Mouse (Mus musculus) midbrain, embryonic 14.5 days (tissue): Measurements from ENCODE around the gene Limk1. TPM values are rescaled to one million over a fixed set of nuclear protein-coding genes. Genes with fewer than 3 reads are reported as not detected.

Experiments
- ATAC-seq: fragments of 200-750 bp; cut with Nextera tagmentation; 2 replicates; pipeline ENCODE4 v1.8.0; 2017; ENCODE audit warnings: moderate number of reproducible peaks, moderate library complexity; ENCODE audit not compliant: low FRiP score, low TSS enrichment
- DNase-seq: peaks from one replicate; pipeline ENCODE4 v3.0.0-alpha.2; 2015
- H3K27ac ChIP-seq: fragments of 300-500 bp; sonication (generic); replicated peaks from 2 replicates; pipeline ENCODE4 v1.5.1; 2014; ENCODE audit warnings: mild to moderate bottlenecking, low read depth, low read length, moderate library complexity
- H3K27me3 ChIP-seq: fragments of 300-500 bp; sonication (generic); 2 replicates; pipeline ENCODE4 v1.6.1; 2014; ENCODE audit warnings: low read length, control low read depth, mixed read lengths; ENCODE audit not compliant: control insufficient read depth, insufficient read depth
- H3K36me3 ChIP-seq: fragments of 300-500 bp; sonication (generic); 2 replicates; pipeline ENCODE4 v1.6.1; 2014; ENCODE audit warnings: low read length, control low read depth; ENCODE audit not compliant: control insufficient read depth, insufficient read depth
- H3K4me1 ChIP-seq: fragments of 300-500 bp; sonication (generic); 2 replicates; pipeline ENCODE4 v1.6.1; 2014; ENCODE audit warnings: mild to moderate bottlenecking, antibody characterized with exemption, low read length, control low read depth; ENCODE audit not compliant: control insufficient read depth, insufficient read depth
- H3K4me2 ChIP-seq: fragments of 300-500 bp; sonication (generic); 2 replicates; pipeline ENCODE4 v1.6.1; 2014; ENCODE audit warnings: mild to moderate bottlenecking, low read length, moderate library complexity
- H3K4me3 ChIP-seq: fragments of 300-500 bp; sonication (generic); replicated peaks from 2 replicates; pipeline ENCODE4 v1.5.1; 2014; ENCODE audit warnings: low read depth, low read length
- H3K9ac ChIP-seq: fragments of 300-500 bp; sonication (generic); replicated peaks from 2 replicates; pipeline ENCODE4 v1.6.1; 2014; ENCODE audit warnings: mild to moderate bottlenecking, low read length, moderate library complexity
- H3K9me3 ChIP-seq: fragments of 300-500 bp; sonication (generic); 2 replicates; pipeline ENCODE4 v1.6.1; 2016; ENCODE audit warnings: low read length, control low read depth, mixed read lengths; ENCODE audit not compliant: control insufficient read depth
- WGBS: fragments of 180-500 bp; shearing (Covaris S2); extraction: QIAGEN DNeasy Blood & Tissue Kit; methylation state at CpG from one replicate; pipeline ENCODE4 v1.1.7; 2014; 5-methylcytosine and 5-hydroxymethylcytosine counted together
- polyA plus RNA-seq: library from polyadenylated mRNA; unstranded; fragments of >200 nt; fragmentation: Nextera tagmentation; extraction: Ambion mirVana; gene quantifications from 2 replicates; pipeline ENCODE4 v1.2.1, GENCODE M21; 2014

Gene Limk1
- polyA plus RNA-seq, 1 experiment from 2014 or later, result 22.3 TPM

GRCm38 (mm10) chr5:134672611-134673010, 15.8 kb downstream of the Limk1 start:
- ATAC-seq (no peak), DNase-seq (no peak)
- no peak overlapping the region for H3K27ac ChIP-seq
- peaks cover 55% of the 10 kb centered on the region for H3K36me3 ChIP-seq
- peaks cover 16% of the 10 kb centered on the region for H3K4me1 ChIP-seq
- H3K9ac ChIP-seq, result no peak overlapping the region
- H3K4me2 ChIP-seq, result no peak overlapping the region
- H3K4me3 ChIP-seq, result no peak overlapping the region
- no peaks in the 10 kb centered on the region for H3K9me3 ChIP-seq
- no peaks in the 10 kb centered on the region for H3K27me3 ChIP-seq
- WGBS, result 94% methylated on average over 6 of the region's 6 CpGs

GRCm38 (mm10) chr5:134672198-134672516, 16.2 kb downstream of the Limk1 start:
- WGBS, result 68% methylated on average over 1 of the region's 1 CpGs
- Histone ChIP-seq H3K9ac (no peak overlapping the region; the same call in 1 of the 2 replicates), H3K27ac (peak overlapping the region; percentile 72), H3K9me3 (no peaks in the 10 kb centered on the region), H3K36me3 (peaks cover 57% of the 10 kb centered on the region), H3K4me2 (no peak overlapping the region), H3K4me3 (no peak overlapping the region), H3K4me1 (peaks cover 16% of the 10 kb centered on the region), H3K27me3 (no peaks in the 10 kb centered on the region)
- DNase-seq, result no peak
- ATAC-seq, result no peak

GRCm38 (mm10) chr5:134671335-134672197, 16.8 kb downstream of the Limk1 start:
- 44% methylated on average over 17 of the region's 17 CpGs for WGBS
- Histone ChIP-seq H3K4me3 (no peak overlapping the region), H3K4me1 (peaks cover 14% of the 10 kb centered on the region), H3K4me2 (no peak overlapping the region), H3K27ac (peak overlapping the region; percentile 72), H3K9ac (no peak overlapping the region; the same call in 1 of the 2 replicates), H3K9me3 (no peaks in the 10 kb centered on the region), H3K36me3 (peaks cover 63% of the 10 kb centered on the region), H3K27me3 (no peaks in the 10 kb centered on the region)
- DNase-seq (peak; percentile 44), ATAC-seq (no peak)

- WGBS, result 82% methylated on average over 20 of the region's 20 CpGs
- ATAC-seq, result no peak
- no peak overlapping the region for H3K4me3 ChIP-seq
- no peaks in the 10 kb centered on the region for H3K27me3 ChIP-seq
- H3K9ac ChIP-seq, result no peak overlapping the region
- H3K4me2 ChIP-seq, result no peak overlapping the region
- no peaks in the 10 kb centered on the region for H3K9me3 ChIP-seq
- no peak for DNase-seq
- H3K27ac ChIP-seq, result no peak overlapping the region
- no peaks in the 10 kb centered on the region for H3K4me1 ChIP-seq
- peaks cover 83% of the 10 kb centered on the region for H3K36me3 ChIP-seq
Observed at GRCm38 (mm10) chr5:134669001-134669708, 19.2 kb downstream of the Limk1 start.

- ATAC-seq (no peak), DNase-seq (peak; percentile 71)
- Histone ChIP-seq H3K36me3 (peaks cover 89% of the 10 kb centered on the region), H3K27ac (no peak overlapping the region), H3K4me3 (no peak overlapping the region), H3K4me2 (no peak overlapping the region), H3K27me3 (no peaks in the 10 kb centered on the region), H3K9ac (no peak overlapping the region), H3K9me3 (no peaks in the 10 kb centered on the region), H3K4me1 (no peaks in the 10 kb centered on the region)
- 28% methylated on average over 8 of the region's 8 CpGs for WGBS
Observed at GRCm38 (mm10) chr5:134668495-134668894, 19.9 kb downstream of the Limk1 start.

- DNase-seq (no peak), ATAC-seq (no peak)
- WGBS, result 60% methylated on average over 4 of the region's 4 CpGs
- Histone ChIP-seq H3K36me3 (peaks cover 51% of the 10 kb centered on the region), H3K9ac (no peak overlapping the region), H3K9me3 (no peaks in the 10 kb centered on the region), H3K4me1 (no peaks in the 10 kb centered on the region), H3K27me3 (no peaks in the 10 kb centered on the region), H3K27ac (no peak overlapping the region), H3K4me3 (no peak overlapping the region), H3K4me2 (no peak overlapping the region)
Observed at GRCm38 (mm10) chr5:134656708-134657107, 31.7 kb downstream of the Limk1 start.

- H3K4me2 ChIP-seq, result no peak overlapping the region
- no peak overlapping the region for H3K27ac ChIP-seq
- H3K27me3 ChIP-seq, result no peaks in the 10 kb centered on the region
- H3K4me1 ChIP-seq, result no peaks in the 10 kb centered on the region
- 75% methylated on average over 7 of the region's 7 CpGs for WGBS
- H3K4me3 ChIP-seq, result no peak overlapping the region
- no peaks in the 10 kb centered on the region for H3K9me3 ChIP-seq
- DNase-seq (peak; percentile 28), ATAC-seq (no peak)
- H3K9ac ChIP-seq, result no peak overlapping the region
- H3K36me3 ChIP-seq, result peaks cover 8% of the 10 kb centered on the region
Observed at GRCm38 (mm10) chr5:134652015-134652414, 36.4 kb downstream of the Limk1 start.

- H3K4me1 ChIP-seq, result no peaks in the 10 kb centered on the region
- H3K9ac ChIP-seq, result no peak overlapping the region
- H3K27me3 ChIP-seq, result no peaks in the 10 kb centered on the region
- no peak overlapping the region for H3K4me3 ChIP-seq
- H3K9me3 ChIP-seq, result no peaks in the 10 kb centered on the region
- WGBS, result 52% methylated on average over 4 of the region's 5 CpGs
- no peak overlapping the region for H3K27ac ChIP-seq
- H3K36me3 ChIP-seq, result no peaks in the 10 kb centered on the region
- H3K4me2 ChIP-seq, result no peak overlapping the region
- DNase-seq (peak; percentile 40), ATAC-seq (no peak)
Observed at GRCm38 (mm10) chr5:134650926-134651325, 37.5 kb downstream of the Limk1 start.
